Mouse (Mus musculus) forebrain, embryonic 13.5 days (tissue): ENCODE results near the gene Tenm2. TPM values are rescaled to one million over a fixed set of nuclear protein-coding genes. Genes with fewer than 3 reads are reported as not detected.

ENCODE experiments used
- ATAC-seq: fragments of 200-750 bp; cut with Nextera tagmentation; 2 replicates; pipeline ENCODE4 v1.8.0; 2017
- H3K27ac ChIP-seq: fragments of 300-500 bp; sonication (generic); 2 replicates; pipeline ENCODE4 v1.5.1; 2015; ENCODE audit warnings: inconsistent platforms, mild to moderate bottlenecking, moderate library complexity
- H3K27me3 ChIP-seq: fragments of 300-500 bp; sonication (generic); 2 replicates; pipeline ENCODE4 v1.6.1; 2015; ENCODE audit warnings: mild to moderate bottlenecking, inconsistent platforms
- H3K36me3 ChIP-seq: fragments of 300-500 bp; sonication (generic); 2 replicates; pipeline ENCODE4 v1.6.1; 2015; ENCODE audit warnings: mild to moderate bottlenecking, inconsistent platforms; ENCODE audit not compliant: poor library complexity, severe bottlenecking
- H3K4me1 ChIP-seq: fragments of 300-500 bp; sonication (generic); 2 replicates; pipeline ENCODE4 v1.6.1; 2015; ENCODE audit warnings: inconsistent platforms
- H3K4me2 ChIP-seq: fragments of 300-500 bp; sonication (generic); 2 replicates; pipeline ENCODE4 v1.6.1; 2015; ENCODE audit warnings: inconsistent platforms, mild to moderate bottlenecking, moderate library complexity
- H3K4me3 ChIP-seq: fragments of 300-500 bp; sonication (generic); 2 replicates; pipeline ENCODE4 v1.5.1; 2015; ENCODE audit warnings: mild to moderate bottlenecking, inconsistent platforms
- H3K9ac ChIP-seq: fragments of 300-500 bp; sonication (generic); 2 replicates; pipeline ENCODE4 v1.6.1; 2015; ENCODE audit warnings: mild to moderate bottlenecking, inconsistent platforms
- H3K9me3 ChIP-seq: fragments of 300-500 bp; sonication (generic); replicated peaks from 2 replicates; pipeline ENCODE4 v1.6.1; 2016; ENCODE audit warnings: inconsistent platforms
- WGBS: fragments of 180-500 bp; shearing (Covaris S2); methylation state at CpG from one replicate; pipeline ENCODE4 v1.1.7; 2015; 5-methylcytosine and 5-hydroxymethylcytosine counted together
- polyA plus RNA-seq: library from polyadenylated mRNA; unstranded; fragments of >200 nt; fragmentation: Nextera tagmentation; extraction: Ambion mirVana; gene quantifications from 2 replicates; pipeline ENCODE4 v1.2.1, GENCODE M21; 2015

The Tenm2 gene
- polyA plus RNA-seq, 1 experiment from 2014 or later, result 18.2 TPM

DNA sequence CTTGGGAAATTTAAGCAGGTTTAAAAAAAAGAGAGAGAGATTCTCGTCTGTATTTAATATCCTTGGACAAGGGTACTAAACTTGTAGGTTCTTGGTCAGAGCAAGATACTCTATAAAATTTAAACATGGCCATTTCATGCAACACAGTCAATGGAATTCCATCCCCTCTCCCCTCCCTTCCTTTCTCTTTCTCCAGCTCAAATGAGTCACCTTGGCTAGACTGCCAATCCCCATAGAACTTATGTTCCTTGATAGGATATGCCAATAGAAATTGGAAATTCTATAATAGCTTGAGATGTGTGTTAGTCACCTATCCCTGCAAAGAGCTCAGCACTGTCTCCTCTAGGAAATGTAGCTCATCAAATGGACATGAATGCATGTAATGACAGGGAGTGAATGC lies 1031.9 kb downstream of the Tenm2 start:
- Histone ChIP-seq H3K9ac (no peak overlapping the region), H3K9me3 (no peaks in the 10 kb centered on the region), H3K27me3 (no peaks in the 10 kb centered on the region), H3K4me3 (no peak overlapping the region), H3K36me3 (peaks cover 6% of the 10 kb centered on the region; the same call in 1 of the 2 replicates), H3K27ac (no peak overlapping the region), H3K4me1 (no peaks in the 10 kb centered on the region), H3K4me2 (no peak overlapping the region)
- ATAC-seq, result no peak
- 80% methylated on average over 1 of the region's 1 CpGs for WGBS

DNA sequence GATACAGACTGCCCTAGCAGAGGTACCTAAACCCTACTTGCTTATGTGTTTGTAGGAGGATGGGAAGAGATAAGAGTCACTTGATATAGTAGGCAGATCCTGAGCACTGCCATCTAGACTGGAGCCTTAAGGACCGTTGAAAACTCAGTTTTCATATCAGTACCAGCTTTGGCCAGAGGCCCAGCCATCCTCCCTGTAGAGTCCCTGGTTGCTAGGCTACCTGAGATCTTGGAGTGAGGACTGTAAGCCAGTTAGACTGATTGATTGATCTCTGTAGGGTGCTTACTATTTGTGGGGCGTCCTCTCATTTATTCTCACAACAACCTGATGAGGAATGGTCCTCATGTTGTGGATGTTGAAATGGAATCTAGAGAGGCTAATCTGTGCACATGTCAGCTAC lies 1041.4 kb downstream of the Tenm2 start:
- no peak overlapping the region for H3K4me2 ChIP-seq
- H3K27ac ChIP-seq, result no peak overlapping the region
- no peak overlapping the region for H3K4me3 ChIP-seq
- no peaks in the 10 kb centered on the region for H3K36me3 ChIP-seq
- 60% methylated on average over 2 of the region's 2 CpGs for WGBS
- ATAC-seq, result no peak
- no peaks in the 10 kb centered on the region for H3K9me3 ChIP-seq
- no peaks in the 10 kb centered on the region for H3K4me1 ChIP-seq
- H3K27me3 ChIP-seq, result no peaks in the 10 kb centered on the region
- H3K9ac ChIP-seq, result no peak overlapping the region

DNA sequence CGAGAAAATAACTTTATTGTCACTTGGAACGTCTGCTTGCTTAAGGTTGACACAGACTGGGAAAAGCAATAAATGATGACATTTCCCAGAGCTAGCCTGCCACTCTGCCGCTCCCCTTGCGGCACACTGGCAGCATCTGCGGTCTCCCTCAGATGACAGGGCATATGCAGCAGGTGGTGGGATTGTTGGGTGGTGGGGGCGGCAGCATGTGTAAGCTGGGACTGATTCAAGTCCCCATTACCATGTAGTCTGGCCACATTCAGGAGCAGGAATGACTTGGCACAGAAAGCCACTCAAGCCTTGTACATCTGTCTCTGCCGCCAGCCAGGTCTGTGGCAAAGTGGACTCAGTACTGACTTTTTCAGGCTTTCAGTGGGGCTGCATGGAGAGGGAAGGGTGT lies 1059.7 kb downstream of the Tenm2 start:
- H3K4me3 ChIP-seq, result no peak overlapping the region
- peaks cover 8% of the 10 kb centered on the region; the same call in 1 of the 2 replicates for H3K4me1 ChIP-seq
- H3K36me3 ChIP-seq, result 0 out of 2 replicates have a peak, but pooled peaks cover 2% of the 10 kb centered on the region
- no peak overlapping the region for H3K9ac ChIP-seq
- peak; percentile 53 for ATAC-seq
- WGBS, result 78% methylated on average over 7 of the region's 7 CpGs
- no peaks in the 10 kb centered on the region for H3K27me3 ChIP-seq
- H3K9me3 ChIP-seq, result no peaks in the 10 kb centered on the region
- H3K27ac ChIP-seq, result no peak overlapping the region
- H3K4me2 ChIP-seq, result no peak overlapping the region

DNA sequence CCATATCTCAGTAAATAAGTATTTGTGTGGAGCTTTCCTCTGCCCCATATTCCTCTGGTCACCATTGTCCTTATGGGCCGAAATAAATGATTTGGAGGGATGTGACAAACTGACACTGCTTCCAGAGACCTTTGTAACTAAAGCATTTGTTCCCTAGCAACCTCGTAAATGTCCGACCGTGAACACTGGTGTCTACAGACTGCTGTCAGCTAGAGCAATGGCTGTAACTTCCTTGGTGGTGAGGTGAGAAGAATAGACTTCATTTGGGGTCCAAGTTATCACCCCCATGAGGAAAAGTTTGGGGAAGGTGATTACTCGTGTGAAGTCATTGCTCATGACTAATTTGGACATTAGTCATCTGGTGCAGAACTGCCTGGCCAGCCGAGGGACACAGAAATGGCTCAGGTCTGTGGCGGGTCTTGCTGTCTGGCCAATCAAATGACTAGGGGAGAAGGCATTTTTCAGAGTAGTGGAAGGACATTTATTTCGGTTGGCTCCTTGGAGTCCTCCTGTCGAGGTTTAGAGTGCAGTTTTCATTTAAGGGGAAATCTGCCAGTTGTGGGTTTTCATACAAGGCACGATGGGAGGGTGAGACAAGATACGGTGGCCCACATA lies 1062.6 kb downstream of the Tenm2 start:
- Histone ChIP-seq H3K4me3 (no peak overlapping the region), H3K27me3 (no peaks in the 10 kb centered on the region), H3K36me3 (0 out of 2 replicates have a peak, but pooled peaks cover 7% of the 10 kb centered on the region), H3K9ac (no peak overlapping the region), H3K27ac (no peak overlapping the region), H3K9me3 (no peaks in the 10 kb centered on the region), H3K4me2 (no peak overlapping the region), H3K4me1 (peaks cover 12% of the 10 kb centered on the region; the same call in 1 of the 2 replicates)
- no peak for ATAC-seq
- 82% methylated on average over 11 of the region's 11 CpGs for WGBS

DNA sequence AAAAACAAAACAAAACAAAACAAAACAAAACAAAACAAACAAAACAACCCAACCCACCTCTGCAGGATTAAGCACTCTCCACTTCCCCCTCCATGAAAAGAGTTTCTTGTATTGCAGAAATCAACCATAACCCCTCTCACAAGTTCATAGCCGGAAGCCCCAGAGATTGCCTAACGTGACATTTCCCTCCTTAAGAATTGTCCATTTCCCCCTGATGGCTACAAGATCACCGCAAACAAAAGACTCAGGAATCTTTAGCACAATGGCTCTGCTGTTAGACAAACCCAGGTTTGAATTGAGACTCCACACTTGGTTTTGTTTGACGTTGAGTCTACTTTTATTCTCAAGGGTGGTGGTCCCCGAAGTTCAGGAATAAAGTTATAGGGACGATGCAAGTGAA lies 1063.2 kb downstream of the Tenm2 start:
- H3K4me1 ChIP-seq, result peaks cover 12% of the 10 kb centered on the region; the same call in 1 of the 2 replicates
- H3K36me3 ChIP-seq, result 0 out of 2 replicates have a peak, but pooled peaks cover 7% of the 10 kb centered on the region
- no peaks in the 10 kb centered on the region for H3K27me3 ChIP-seq
- no peak overlapping the region for H3K9ac ChIP-seq
- ATAC-seq, result no peak
- H3K27ac ChIP-seq, result no peak overlapping the region
- H3K9me3 ChIP-seq, result no peaks in the 10 kb centered on the region
- no peak overlapping the region for H3K4me3 ChIP-seq
- H3K4me2 ChIP-seq, result no peak overlapping the region
- 57% methylated on average over 6 of the region's 6 CpGs for WGBS

DNA sequence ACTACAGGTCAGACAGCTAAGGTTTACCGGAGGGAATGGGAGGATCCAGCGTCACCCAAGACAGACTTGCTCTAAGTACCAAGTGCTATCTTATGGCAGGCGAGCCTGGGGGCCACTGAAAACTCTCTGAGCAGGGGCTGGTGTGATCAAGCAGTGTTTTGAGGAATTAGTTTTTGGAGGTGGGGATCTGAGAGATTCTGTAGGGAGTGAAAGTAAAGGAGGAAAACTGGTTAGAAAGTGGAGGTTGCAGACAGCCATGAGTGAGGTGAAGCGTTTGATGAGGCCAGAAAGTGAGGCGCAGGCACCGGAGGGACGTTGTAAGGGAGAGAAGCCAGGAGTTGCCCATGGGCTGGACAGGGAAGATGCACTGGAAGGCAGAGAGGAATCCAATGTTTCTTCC lies 1063.8 kb downstream of the Tenm2 start:
- 0 out of 2 replicates have a peak, but pooled peaks cover 7% of the 10 kb centered on the region for H3K36me3 ChIP-seq
- no peak overlapping the region for H3K4me3 ChIP-seq
- no peak for ATAC-seq
- H3K4me1 ChIP-seq, result peaks cover 12% of the 10 kb centered on the region; the same call in 1 of the 2 replicates
- no peak overlapping the region for H3K27ac ChIP-seq
- no peak overlapping the region for H3K9ac ChIP-seq
- no peaks in the 10 kb centered on the region for H3K9me3 ChIP-seq
- 0 out of 2 replicates have a peak, but pooled peaks cover 1% of the 10 kb centered on the region for H3K27me3 ChIP-seq
- 91% methylated on average over 7 of the region's 7 CpGs for WGBS
- no peak overlapping the region for H3K4me2 ChIP-seq

DNA sequence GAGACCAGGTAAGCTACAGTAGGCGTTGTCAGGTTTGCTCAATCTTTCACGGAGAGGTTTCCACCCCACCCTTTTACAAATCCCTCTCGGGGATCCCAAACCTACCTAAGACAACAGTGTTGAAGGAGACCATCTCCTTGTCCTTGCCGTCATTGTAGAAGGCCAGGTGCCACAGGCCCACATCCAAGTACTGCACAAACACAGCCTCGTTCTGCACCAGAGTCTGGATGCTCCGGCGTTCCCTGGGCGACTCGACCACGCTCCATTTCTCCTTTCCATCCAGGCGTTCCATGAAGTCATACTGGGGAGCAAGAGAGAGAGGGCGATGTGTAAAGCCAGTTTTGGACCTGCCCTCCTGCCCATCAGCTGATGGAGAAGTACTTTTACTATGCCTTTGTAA lies 1064.5 kb downstream of the Tenm2 start:
- Histone ChIP-seq H3K4me3 (no peak overlapping the region), H3K4me1 (peaks cover 12% of the 10 kb centered on the region; the same call in 1 of the 2 replicates), H3K27ac (no peak overlapping the region), H3K9me3 (no peaks in the 10 kb centered on the region), H3K4me2 (no peak overlapping the region), H3K27me3 (0 out of 2 replicates have a peak, but pooled peaks cover 5% of the 10 kb centered on the region), H3K36me3 (0 out of 2 replicates have a peak, but pooled peaks cover 7% of the 10 kb centered on the region), H3K9ac (no peak overlapping the region)
- 95% methylated on average over 12 of the region's 12 CpGs for WGBS
- ATAC-seq, result no peak

DNA sequence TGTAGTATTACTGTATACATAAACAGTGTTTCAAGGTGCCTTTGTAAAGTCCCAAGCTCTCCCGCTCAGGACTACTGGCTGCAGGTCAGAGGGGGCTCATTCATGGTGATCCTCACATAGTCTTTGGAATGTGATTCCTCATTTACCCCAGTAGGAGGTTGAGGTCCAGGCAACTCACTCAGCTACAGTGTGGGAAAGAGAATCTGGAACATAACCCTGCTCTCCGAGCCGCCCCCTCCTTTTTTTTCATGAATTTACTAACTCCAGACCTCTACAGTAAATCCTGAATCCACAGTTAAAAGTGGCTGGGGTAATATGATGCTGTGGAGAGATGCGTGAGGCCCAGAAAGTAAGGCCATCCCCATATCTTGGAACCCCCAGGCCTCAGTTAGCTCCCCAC lies 1066.0 kb downstream of the Tenm2 start:
- H3K27ac ChIP-seq, result no peak overlapping the region
- 0 out of 2 replicates have a peak, but pooled peaks cover 4% of the 10 kb centered on the region for H3K4me1 ChIP-seq
- no peaks in the 10 kb centered on the region for H3K9me3 ChIP-seq
- H3K4me3 ChIP-seq, result no peak overlapping the region
- H3K36me3 ChIP-seq, result 0 out of 2 replicates have a peak, but pooled peaks cover 7% of the 10 kb centered on the region
- no peak overlapping the region for H3K4me2 ChIP-seq
- 0 out of 2 replicates have a peak, but pooled peaks cover 5% of the 10 kb centered on the region for H3K27me3 ChIP-seq
- WGBS, result 82% methylated on average over 4 of the region's 4 CpGs
- no peak overlapping the region for H3K9ac ChIP-seq
- no peak for ATAC-seq

DNA sequence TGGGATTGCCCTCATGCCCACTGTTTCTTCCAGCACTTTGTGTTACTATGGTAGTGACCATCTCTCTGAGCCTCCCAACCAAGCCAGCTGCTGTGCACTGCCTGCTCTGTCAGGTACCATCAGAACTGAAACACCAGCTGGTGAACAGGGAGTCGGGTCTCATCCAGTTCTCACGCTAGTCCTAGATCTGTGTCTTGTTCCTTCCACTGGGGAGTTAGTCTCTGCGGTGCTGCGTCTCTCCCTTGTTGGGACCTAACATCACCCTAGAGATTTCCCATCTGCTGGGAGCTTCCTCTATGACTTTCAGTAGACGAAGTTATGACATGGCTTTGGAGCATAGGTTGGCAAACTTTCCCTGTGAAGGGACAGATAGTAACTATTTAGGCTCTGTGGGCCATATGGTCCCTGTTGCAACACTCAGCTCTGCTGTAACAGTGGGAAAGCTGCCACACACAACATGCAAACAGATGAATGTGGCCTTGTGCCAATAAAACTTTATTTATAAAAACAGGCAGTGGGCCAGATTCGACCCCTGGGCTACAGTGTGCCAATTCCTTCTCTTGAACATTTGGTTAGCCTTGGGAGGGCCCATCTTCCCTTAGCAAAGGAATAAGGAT lies 1066.7 kb downstream of the Tenm2 start:
- no peak overlapping the region for H3K9ac ChIP-seq
- no peak overlapping the region for H3K27ac ChIP-seq
- H3K4me2 ChIP-seq, result no peak overlapping the region
- peak; percentile 80; the same call in 1 of the 2 replicates for ATAC-seq
- no peak overlapping the region for H3K4me3 ChIP-seq
- H3K27me3 ChIP-seq, result 0 out of 2 replicates have a peak, but pooled peaks cover 5% of the 10 kb centered on the region
- 82% methylated on average over 6 of the region's 6 CpGs for WGBS
- H3K36me3 ChIP-seq, result 0 out of 2 replicates have a peak, but pooled peaks cover 7% of the 10 kb centered on the region
- H3K9me3 ChIP-seq, result no peaks in the 10 kb centered on the region
- 0 out of 2 replicates have a peak, but pooled peaks cover 4% of the 10 kb centered on the region for H3K4me1 ChIP-seq

DNA sequence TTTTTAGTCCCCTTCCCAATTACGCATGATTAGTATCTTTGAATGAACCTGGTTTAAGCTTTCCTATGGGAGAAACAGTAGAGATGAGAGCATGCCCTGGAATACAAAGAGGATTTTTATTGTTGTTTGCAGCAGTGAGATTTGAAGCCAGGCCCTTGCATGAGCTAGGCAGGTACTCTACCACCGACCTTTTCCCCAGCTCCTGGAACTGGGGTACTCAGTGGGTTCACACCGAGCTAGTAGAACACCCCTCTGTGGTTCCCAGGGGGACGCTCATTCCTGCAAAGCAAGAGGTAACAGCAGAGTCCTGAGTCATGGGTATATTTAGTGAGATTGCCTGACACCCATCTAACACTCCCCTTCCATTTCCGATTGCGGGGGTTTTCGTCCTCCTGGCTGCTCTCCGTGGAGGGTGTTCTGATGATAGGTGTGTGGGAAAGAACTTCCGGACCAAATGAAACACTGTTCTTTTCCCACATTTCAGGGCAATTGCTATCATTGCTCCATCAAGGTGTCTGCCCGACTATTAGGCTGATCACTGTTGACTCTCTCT lies 1067.9 kb downstream of the Tenm2 start:
- no peaks in the 10 kb centered on the region for H3K9me3 ChIP-seq
- no peak overlapping the region for H3K9ac ChIP-seq
- H3K4me1 ChIP-seq, result 0 out of 2 replicates have a peak, but pooled peaks cover 4% of the 10 kb centered on the region
- WGBS, result 85% methylated on average over 10 of the region's 10 CpGs
- no peak overlapping the region for H3K4me3 ChIP-seq
- 0 out of 2 replicates have a peak, but pooled peaks cover 7% of the 10 kb centered on the region for H3K36me3 ChIP-seq
- no peak overlapping the region for H3K27ac ChIP-seq
- H3K27me3 ChIP-seq, result 0 out of 2 replicates have a peak, but pooled peaks cover 5% of the 10 kb centered on the region
- no peak for ATAC-seq
- H3K4me2 ChIP-seq, result no peak overlapping the region

DNA sequence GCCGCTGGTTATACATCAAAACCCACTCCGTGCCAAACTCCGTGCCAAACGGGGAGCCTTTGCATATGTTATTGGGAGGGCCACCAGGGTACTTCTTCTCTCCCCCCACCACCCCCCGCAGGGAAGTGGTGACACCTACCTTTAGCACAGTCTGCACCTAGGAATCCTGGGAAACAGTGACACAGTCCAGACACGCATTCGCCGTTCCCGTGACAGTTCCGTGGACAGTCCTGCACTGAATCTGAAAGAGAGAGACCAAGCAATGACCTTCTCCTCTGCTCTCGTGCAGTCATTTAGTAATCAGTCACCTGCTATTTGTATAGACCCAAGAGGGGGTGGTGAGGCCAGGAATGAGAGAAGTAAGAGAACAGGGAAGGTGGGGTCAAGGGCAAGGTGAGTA lies 1072.2 kb downstream of the Tenm2 start:
- 0 out of 2 replicates have a peak, but pooled peaks cover 7% of the 10 kb centered on the region for H3K27me3 ChIP-seq
- no peak overlapping the region for H3K27ac ChIP-seq
- no peaks in the 10 kb centered on the region for H3K9me3 ChIP-seq
- H3K4me1 ChIP-seq, result peaks cover 11% of the 10 kb centered on the region
- no peak overlapping the region for H3K9ac ChIP-seq
- H3K4me3 ChIP-seq, result no peak overlapping the region
- no peaks in the 10 kb centered on the region for H3K36me3 ChIP-seq
- ATAC-seq, result no peak
- H3K4me2 ChIP-seq, result no peak overlapping the region
- WGBS, result 94% methylated on average over 11 of the region's 11 CpGs

DNA sequence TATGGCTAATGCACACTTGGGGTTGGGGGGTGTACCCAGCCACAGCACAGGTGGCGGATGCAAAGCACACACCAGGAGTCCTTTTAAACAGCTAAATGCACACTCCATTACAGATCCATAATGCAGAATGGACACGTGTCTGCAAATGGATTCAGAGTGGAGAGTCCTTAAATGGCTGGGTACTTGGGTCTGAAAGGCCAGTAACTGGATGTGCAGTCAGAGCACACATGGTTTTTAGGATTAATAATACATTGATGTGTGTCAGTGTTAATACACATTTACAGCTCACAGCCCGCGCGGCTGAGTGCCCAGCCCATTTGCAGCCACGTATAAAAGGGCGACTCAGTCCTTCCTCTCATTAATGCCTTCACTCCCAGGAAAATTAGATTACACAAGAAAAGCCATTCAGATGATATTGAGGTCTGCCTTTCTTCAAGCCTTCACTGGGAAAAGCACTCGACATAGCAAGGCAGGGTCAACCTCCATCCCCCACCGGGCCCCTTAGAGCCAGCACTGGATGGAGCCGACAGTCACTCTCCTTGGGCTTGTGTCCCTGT lies 1073.9 kb downstream of the Tenm2 start:
- WGBS, result 31% methylated on average over 10 of the region's 10 CpGs
- Histone ChIP-seq H3K9me3 (no peaks in the 10 kb centered on the region), H3K27ac (no peak overlapping the region), H3K9ac (no peak overlapping the region), H3K4me2 (no peak overlapping the region), H3K4me3 (no peak overlapping the region), H3K27me3 (0 out of 2 replicates have a peak, but pooled peaks cover 8% of the 10 kb centered on the region), H3K36me3 (no peaks in the 10 kb centered on the region), H3K4me1 (peaks cover 11% of the 10 kb centered on the region)
- ATAC-seq, result peak; percentile 82; the same call in 1 of the 2 replicates
